19 mouse cellular contexts compared by ENCODE assay signal in the genomic region with DNA sequence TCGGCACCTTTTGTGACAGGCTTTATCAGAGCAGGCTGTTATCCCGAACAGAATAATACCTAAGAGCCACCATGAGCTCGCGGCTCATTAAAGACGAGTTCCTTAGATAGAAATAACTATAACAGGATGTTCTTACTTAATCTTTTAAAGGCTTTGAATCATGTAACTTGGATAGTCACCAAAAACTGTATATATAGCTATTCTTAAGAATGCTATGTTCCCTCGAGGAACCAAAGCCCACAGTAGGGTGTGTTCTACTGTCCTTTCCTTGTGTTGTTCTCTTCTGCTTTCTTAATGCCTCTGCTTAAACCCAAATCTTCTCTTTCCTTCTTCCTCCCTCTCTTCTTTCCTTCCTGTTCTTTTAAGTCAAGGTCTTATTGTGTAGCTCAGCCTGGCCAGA.
"Had no signal": no experiment of that assay in that cellular context is flagged by ENCODE, and none has a peak within 500 bp of the region (broad histone marks: within the 10 kb centered on the region; RNA-seq: fewer than 3 reads in every experiment).

No protein-coding gene starts in this region.

- H3K27ac ChIP-seq: liver, embryonic 14.5 days; midbrain, embryonic 10.5 days; midbrain, embryonic 13.5 days; midbrain, embryonic 15.5 days; neural tube, embryonic 13.5 days; neural tube, embryonic 15.5 days had no signal

- H3K4me3 ChIP-seq: midbrain, embryonic 10.5 days; midbrain, embryonic 13.5 days; midbrain, embryonic 15.5 days; myocyte; neural tube, embryonic 13.5 days; neural tube, embryonic 15.5 days had no signal

- ATAC-seq: midbrain, embryonic 13.5 days; midbrain, embryonic 15.5 days had no signal

- H3K9me3 ChIP-seq: midbrain, embryonic 10.5 days; midbrain, embryonic 13.5 days; midbrain, embryonic 15.5 days; neural tube, embryonic 13.5 days; neural tube, embryonic 15.5 days had no signal

- H3K36me3 ChIP-seq: midbrain, embryonic 10.5 days; midbrain, embryonic 13.5 days; midbrain, embryonic 15.5 days; neural tube, embryonic 13.5 days; neural tube, embryonic 15.5 days had no signal

- H3K9ac ChIP-seq: liver, embryonic 14.5 days; lung, embryonic 14.5 days; midbrain, embryonic 13.5 days; midbrain, embryonic 15.5 days; neural tube, embryonic 13.5 days; neural tube, embryonic 15.5 days had no signal

- H3K4me2 ChIP-seq: lung, embryonic 14.5 days; midbrain, embryonic 13.5 days; midbrain, embryonic 15.5 days; neural tube, embryonic 13.5 days; neural tube, embryonic 15.5 days had no signal

- DNase-seq: lung, adult 18-20 months; lung, embryonic 14.5 days; lung, postnatal 10 days; lung, postnatal 4 days; retina, postnatal 1 day; right cerebral cortex, adult 18-20 months; right cerebral cortex, postnatal 25 days; right cerebral cortex, postnatal 4 days; spleen, adult 18-20 months; thymus, adult 18-20 months; thymus, postnatal 14 days; thymus, postnatal 36 days had no signal

- H3K4me1 ChIP-seq: midbrain, embryonic 15.5 days; neural tube, embryonic 13.5 days; neural tube, embryonic 15.5 days had no signal

- H3K27me3 ChIP-seq: midbrain, embryonic 13.5 days; midbrain, embryonic 15.5 days; neural tube, embryonic 13.5 days; neural tube, embryonic 15.5 days had no signal
